Mouse (Mus musculus): Measurements from ENCODE around the gene Agrp. TPM values are rescaled to one million over a fixed set of nuclear protein-coding genes. Genes with fewer than 3 reads are reported as not detected.
A peak's percentile ranks its signal among the peaks of the same experiment; 100 is the strongest.

Gene Agrp
- total RNA-seq, 1 experiment: 0.71 TPM

DNA sequence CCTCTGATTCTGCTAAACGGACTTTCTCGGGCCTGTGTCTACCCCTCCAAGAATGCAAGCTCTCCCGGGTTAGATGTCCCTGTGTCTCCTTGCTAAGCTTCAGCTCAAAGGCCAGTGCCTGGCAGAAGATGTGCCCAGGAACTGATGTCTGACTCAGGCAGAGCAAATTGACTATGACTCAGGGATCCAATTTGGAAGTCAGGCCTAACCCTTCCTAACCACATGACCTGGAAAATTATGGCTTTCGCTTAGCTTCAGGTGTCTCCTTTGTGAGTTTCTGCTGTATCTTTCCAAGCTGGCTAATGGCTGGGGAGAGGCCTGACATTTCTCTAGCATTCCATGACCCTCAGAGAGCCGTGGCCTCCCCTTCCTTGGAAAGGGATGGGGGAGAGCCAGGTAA is 35.9 kb downstream of the Agrp start:
- Histone ChIP-seq H3K9ac (ENCODE audit: insufficient read depth, low read depth, low read length, poor library complexity, severe bottlenecking) (no peak overlapping the region), H3K36me3 (ENCODE audit: control insufficient read depth, insufficient read depth, low read length, poor library complexity, severe bottlenecking) (no peaks in the 10 kb centered on the region), H3K4me1 (ENCODE audit: control insufficient read depth in 2 of 2, insufficient read depth in 2 of 2, low read length in 2 of 2, poor library complexity in 1 of 2) (peaks cover 0 to 12% of the 10 kb centered on the region in 2 experiments; a peak in 2 of 4 replicates), H3K4me3 (ENCODE audit: insufficient read depth in 1 of 2, low read depth in 1 of 2, low read length in 2 of 2, poor library complexity in 1 of 2, severe bottlenecking in 1 of 2) (no peak overlapping the region), H3K27ac (ENCODE audit: insufficient read depth, low read depth, low read length, poor library complexity, severe bottlenecking) (no peak overlapping the region), H3K9me3 (ENCODE audit: control insufficient read depth, insufficient read depth, low read depth, low read length) (no peaks in the 10 kb centered on the region)
- no peak for DNase-seq (ENCODE audit: low read depth, low spot score)
- TF ChIP-seq ZNF384 (IDR thresholded peaks at IDR 0.05; ENCODE audit: low read depth, low read length) (no peak), HCFC1 (IDR thresholded peaks at IDR 0.05; ENCODE audit: borderline replicate concordance, insufficient read depth, low read length) (no peak), CHD2 (IDR thresholded peaks at IDR 0.05; ENCODE audit: low read depth, low read length) (no peak), ZC3H11A (IDR thresholded peaks at IDR 0.05; ENCODE audit: borderline replicate concordance, low read depth, low read length) (no peak), MAFK (IDR thresholded peaks at IDR 0.05; ENCODE audit: insufficient read depth, low read depth, low read length) (no peak)
- in situ Hi-C loops (cut with MboI; ENCODE audit: low sequenced_read_pairs in 2 of 2, unreplicated experiment in 2 of 2): no loop called here

DNA sequence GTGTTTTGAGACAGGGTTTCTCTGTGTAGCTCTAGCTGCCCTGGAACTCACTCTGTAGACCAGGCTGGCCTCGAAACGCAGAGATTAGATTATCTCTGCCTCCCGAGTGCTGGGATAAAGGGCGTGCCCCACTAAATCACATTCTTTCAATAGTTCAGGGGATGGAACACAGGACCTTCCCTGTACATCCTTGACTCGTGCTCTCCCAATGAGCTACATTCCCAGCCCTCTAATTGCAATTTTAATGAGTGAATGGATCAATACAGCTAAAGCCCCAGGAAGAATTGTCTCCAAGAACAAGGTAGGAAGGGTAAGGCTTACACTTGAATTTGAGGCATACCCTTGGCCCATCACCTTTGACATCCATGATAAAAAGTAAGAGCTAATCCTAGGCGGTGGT is 38.4 kb downstream of the Agrp start:
- no peak overlapping the region for H3K4me3 ChIP-seq (ENCODE audit: insufficient read depth in 1 of 2, low read depth in 1 of 2, low read length in 2 of 2, poor library complexity in 1 of 2, severe bottlenecking in 1 of 2)
- in situ Hi-C loops (cut with MboI; ENCODE audit: low sequenced_read_pairs in 2 of 2, unreplicated experiment in 2 of 2): no loop called here

DNA sequence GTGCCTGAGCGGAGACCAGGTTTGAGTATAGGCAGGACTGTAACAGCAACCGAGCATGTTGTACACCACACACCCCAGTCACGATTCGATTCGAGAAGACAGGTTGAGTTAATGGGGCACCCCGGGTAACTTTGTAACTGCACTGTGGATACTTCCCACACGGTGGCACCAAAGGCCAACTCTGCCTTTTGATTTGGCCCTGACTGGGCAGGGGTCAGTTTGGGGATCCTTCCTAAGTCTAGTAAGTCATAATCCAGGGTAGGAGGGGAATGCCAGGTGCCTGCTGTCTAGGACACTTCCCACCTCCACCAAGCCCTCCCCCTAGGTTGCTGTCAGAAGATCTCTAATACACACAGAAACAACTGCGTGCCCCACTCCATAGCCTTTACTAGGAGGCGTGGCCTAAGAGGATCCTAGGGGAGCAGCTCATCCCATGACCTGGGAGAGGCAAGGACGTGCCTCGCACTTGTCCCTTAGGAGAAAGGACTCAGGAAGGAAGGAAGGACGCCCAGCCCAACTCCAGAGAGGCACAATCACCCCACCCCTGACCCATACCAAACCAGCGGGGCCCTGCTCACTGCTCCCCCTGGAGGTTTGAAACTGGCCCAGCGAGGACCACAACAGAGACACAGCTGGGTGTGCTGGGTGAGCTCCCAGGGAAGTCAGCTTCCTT is 40.7 kb downstream of the Agrp start:
- in situ Hi-C loops (cut with MboI; ENCODE audit: low sequenced_read_pairs in 2 of 2, unreplicated experiment in 2 of 2): no loop called here
- H3K4me3 ChIP-seq (ENCODE audit: insufficient read depth in 1 of 2, low read depth in 1 of 2, low read length in 2 of 2, poor library complexity in 1 of 2, severe bottlenecking in 1 of 2): peak overlapping the region in 1 of 2 experiments; percentile 15; a peak in 2 of 4 replicates
- no peaks in the 10 kb centered on the region for H3K36me3 ChIP-seq (ENCODE audit: control insufficient read depth, insufficient read depth, low read length, poor library complexity, severe bottlenecking)
- H3K27ac ChIP-seq (ENCODE audit: insufficient read depth, low read depth, low read length, poor library complexity, severe bottlenecking): 0 out of 2 replicates have a peak overlapping the region, but pooled peaks have one; percentile 6
- peak; percentile 57 for TF ChIP-seq ZC3H11A (IDR thresholded peaks at IDR 0.05; ENCODE audit: borderline replicate concordance, low read depth, low read length)
- TF ChIP-seq HCFC1 (IDR thresholded peaks at IDR 0.05; ENCODE audit: borderline replicate concordance, insufficient read depth, low read length): no peak; the same call in 1 of the 2 replicates
- peaks cover 0 to 3% of the 10 kb centered on the region in 2 experiments; a peak in 1 of 4 replicates for H3K4me1 ChIP-seq (ENCODE audit: control insufficient read depth in 2 of 2, insufficient read depth in 2 of 2, low read length in 2 of 2, poor library complexity in 1 of 2)
- H3K9ac ChIP-seq (ENCODE audit: insufficient read depth, low read depth, low read length, poor library complexity, severe bottlenecking): no peak overlapping the region
- DNase-seq (ENCODE audit: low read depth, low spot score): peak; percentile 66
- H3K9me3 ChIP-seq (ENCODE audit: control insufficient read depth, insufficient read depth, low read depth, low read length): no peaks in the 10 kb centered on the region

More for the DNA sequence above, 38.4 kb downstream of the Agrp start:
- H3K36me3 ChIP-seq (ENCODE audit: control insufficient read depth, insufficient read depth, low read length, poor library complexity, severe bottlenecking): no peaks in the 10 kb centered on the region
- no peak for DNase-seq (ENCODE audit: low read depth, low spot score)
- H3K4me1 ChIP-seq (ENCODE audit: control insufficient read depth in 2 of 2, insufficient read depth in 2 of 2, low read length in 2 of 2, poor library complexity in 1 of 2): peaks cover 0 to 5% of the 10 kb centered on the region in 2 experiments; a peak in 1 of 4 replicates
- TF ChIP-seq ZC3H11A (IDR thresholded peaks at IDR 0.05; ENCODE audit: borderline replicate concordance, low read depth, low read length) (no peak), HCFC1 (IDR thresholded peaks at IDR 0.05; ENCODE audit: borderline replicate concordance, insufficient read depth, low read length) (no peak), ZNF384 (IDR thresholded peaks at IDR 0.05; ENCODE audit: low read depth, low read length) (no peak), MAFK (IDR thresholded peaks at IDR 0.05; ENCODE audit: insufficient read depth, low read depth, low read length) (no peak), CHD2 (IDR thresholded peaks at IDR 0.05; ENCODE audit: low read depth, low read length) (no peak)
- H3K27ac ChIP-seq (ENCODE audit: insufficient read depth, low read depth, low read length, poor library complexity, severe bottlenecking): no peak overlapping the region
- H3K9me3 ChIP-seq (ENCODE audit: control insufficient read depth, insufficient read depth, low read depth, low read length): no peaks in the 10 kb centered on the region
- H3K9ac ChIP-seq (ENCODE audit: insufficient read depth, low read depth, low read length, poor library complexity, severe bottlenecking): no peak overlapping the region

DNA sequence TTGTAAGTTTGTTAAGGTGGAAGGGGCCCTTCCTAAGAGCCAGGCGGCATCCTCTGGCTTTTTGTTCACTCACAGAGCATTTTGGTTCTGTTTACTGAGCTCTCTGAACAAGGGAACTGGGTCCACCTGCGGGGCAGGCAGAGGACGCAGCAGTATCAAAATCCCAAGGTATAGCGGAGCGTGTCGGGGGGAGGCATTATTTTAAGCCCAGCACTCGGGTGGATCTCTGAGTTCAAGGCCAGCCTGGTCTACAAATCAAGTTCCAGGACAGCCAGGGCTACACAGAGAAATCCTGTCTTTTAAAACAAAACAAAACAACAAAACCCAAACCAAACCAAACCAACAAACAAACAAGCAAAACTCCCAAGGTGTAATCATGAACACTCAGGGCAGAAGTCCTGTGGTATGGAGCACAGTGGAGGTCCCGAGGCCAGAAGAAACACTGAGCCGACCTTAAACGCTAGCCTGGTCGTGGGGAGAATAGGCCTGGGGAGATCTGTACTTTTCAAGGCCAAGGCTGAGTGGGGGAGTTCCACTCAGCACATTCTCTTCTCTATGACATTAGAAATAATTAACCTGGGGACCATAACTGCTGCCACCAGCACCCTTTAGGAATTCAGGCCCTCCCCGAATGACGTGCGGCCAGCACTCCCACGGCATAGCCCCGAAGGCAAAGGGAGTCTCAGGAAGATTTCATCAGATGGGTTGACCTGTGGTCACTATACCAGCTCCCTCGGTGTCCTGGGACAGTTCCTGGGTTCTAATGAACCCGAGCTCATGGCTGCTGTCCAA is 42.5 kb downstream of the Agrp start:
- DNase-seq (ENCODE audit: low read depth, low spot score): no peak
- no peak for TF ChIP-seq MAFK (IDR thresholded peaks at IDR 0.05; ENCODE audit: insufficient read depth, low read depth, low read length)
- no peak for TF ChIP-seq ZC3H11A (IDR thresholded peaks at IDR 0.05; ENCODE audit: borderline replicate concordance, low read depth, low read length)
- Histone ChIP-seq H3K9me3 (ENCODE audit: control insufficient read depth, insufficient read depth, low read depth, low read length) (no peaks in the 10 kb centered on the region), H3K9ac (ENCODE audit: insufficient read depth, low read depth, low read length, poor library complexity, severe bottlenecking) (no peak overlapping the region), H3K4me3 (ENCODE audit: insufficient read depth in 1 of 2, low read depth in 1 of 2, low read length in 2 of 2, poor library complexity in 1 of 2, severe bottlenecking in 1 of 2) (no peak overlapping the region), H3K27ac (ENCODE audit: insufficient read depth, low read depth, low read length, poor library complexity, severe bottlenecking) (no peak overlapping the region), H3K36me3 (ENCODE audit: control insufficient read depth, insufficient read depth, low read length, poor library complexity, severe bottlenecking) (no peaks in the 10 kb centered on the region), H3K4me1 (ENCODE audit: control insufficient read depth in 2 of 2, insufficient read depth in 2 of 2, low read length in 2 of 2, poor library complexity in 1 of 2) (peaks cover 0 to 3% of the 10 kb centered on the region in 2 experiments; a peak in 1 of 4 replicates)
- in situ Hi-C loops (cut with MboI; ENCODE audit: low sequenced_read_pairs in 2 of 2, unreplicated experiment in 2 of 2): no loop called here

All from ES-E14 (cell line).